Mouse (Mus musculus): ENCODE results near the gene Chchd4. TPM values are rescaled to one million over a fixed set of nuclear protein-coding genes. Genes with fewer than 3 reads are reported as not detected.
"Not testable (repeated sequence)": the region's sequence is repeated elsewhere in the genome, so short reads cannot be mapped to it uniquely, and the experiment has no call there.

The Chchd4 gene
- total RNA-seq, 2 experiments from 2014 or later = 19.3 to 19.8 TPM

DNA sequence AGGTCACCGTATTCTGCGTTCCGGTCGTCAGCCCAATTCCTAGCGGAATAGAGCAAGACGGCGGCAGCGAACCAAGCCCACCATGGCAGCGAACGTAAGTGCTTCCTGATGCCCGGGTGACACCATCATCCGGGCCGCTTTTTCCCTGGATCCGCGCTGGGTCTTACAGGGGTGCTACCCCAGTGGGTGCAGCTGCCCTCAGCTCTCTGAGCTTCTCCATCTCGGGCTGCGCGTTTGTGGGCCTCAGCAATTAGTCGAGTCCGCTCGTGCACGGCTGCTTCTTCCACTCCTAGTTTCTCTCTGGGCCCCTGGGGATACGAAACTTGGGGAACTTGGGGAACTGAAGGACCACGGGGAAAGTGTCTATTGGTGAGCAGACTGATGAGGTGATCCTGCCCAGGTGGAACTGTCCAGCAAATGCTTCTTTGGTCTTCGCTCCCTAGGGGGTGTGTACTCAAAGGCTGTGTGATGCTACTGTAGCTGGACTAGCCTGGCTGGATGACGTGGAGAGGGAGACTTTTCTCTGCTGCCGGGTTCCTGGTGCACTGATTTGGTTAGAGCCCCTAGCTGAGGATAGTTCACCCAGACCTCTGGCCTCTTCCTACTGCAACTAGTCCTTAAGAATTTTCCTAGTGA, 577 bp upstream of the Chchd4 start:
- DNase-seq = no peak

DNA sequence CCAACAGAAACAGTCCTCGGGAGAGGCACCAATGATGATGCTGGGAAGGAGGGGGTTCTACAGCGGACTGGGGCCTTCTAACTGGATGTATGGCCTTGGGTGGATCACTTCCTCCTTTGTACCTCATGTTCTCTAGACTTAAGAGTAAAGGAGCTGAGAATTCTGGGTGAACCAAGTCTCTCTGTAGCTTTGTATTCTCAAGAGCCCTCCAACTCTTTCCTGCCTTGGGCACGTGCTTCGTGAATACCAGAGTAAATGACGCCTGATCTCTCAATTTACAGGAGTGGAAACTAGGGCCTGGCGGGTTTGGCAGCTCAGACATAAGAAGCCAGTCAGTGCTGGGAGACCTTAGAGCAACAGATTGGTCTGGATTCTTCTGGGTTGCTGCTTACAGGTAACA, 1.0 kb downstream of the Chchd4 start:
- no peak for DNase-seq

DNA sequence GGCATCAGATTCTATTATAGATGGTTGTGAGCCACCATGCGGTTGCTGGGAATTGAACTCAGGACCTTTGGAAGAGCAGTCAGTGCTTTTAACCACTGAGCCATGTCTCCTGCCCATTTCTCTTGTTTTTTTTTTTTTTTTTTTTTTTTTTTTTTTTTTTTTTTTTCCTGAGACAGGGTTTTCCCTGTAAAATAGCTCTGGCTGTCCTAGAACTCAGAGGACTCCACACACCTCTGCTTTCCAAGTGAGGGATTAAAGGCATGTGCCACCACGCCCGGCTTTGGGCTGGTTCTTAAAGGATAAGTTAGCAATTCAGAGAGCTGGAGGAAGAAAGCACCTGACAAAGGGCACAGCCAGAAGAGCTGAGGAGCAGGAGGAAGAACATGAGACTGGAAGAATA, 1.9 kb downstream of the Chchd4 start:
- not testable (repeated sequence) for DNase-seq

DNA sequence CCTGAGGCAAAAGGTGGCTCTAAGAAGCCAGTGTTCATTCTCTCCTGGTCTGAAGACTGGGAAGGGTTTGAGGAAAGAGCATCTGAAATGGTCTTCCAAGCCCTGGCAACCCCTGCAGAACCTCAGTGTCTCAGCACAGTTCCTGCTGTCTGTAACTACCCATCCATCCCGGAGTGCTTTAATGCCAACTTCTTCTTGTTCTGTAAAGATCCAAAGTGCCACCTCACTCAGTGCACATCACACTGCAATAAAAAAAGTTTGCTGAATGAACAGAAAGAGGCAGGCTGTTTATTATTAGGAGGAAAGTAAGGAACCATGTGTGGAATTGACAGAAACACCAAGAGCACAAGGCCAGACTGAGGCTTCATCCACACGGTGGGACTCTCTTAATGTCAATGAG, 2.6 kb downstream of the Chchd4 start:
- no peak for DNase-seq

DNA sequence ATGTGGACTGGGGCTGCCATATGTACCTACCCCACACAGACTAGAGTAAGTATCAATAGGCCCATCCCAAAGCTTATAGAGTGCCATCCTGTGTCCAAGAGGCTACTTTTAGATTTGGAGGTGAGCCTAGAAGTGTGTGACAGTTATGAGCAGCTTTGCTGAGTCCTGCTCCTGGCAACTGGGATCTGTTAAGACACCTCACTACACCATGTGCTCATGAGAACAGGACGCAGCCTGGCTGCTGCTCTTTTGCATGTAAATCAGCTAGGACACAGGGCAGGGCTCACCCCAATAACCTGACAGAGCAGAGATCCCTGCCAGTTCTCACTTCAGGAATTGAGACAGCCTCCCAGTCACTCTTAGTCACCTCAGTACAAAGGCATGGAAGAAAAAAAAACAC, 6.2 kb downstream of the Chchd4 start:
- no peak for DNase-seq

DNA sequence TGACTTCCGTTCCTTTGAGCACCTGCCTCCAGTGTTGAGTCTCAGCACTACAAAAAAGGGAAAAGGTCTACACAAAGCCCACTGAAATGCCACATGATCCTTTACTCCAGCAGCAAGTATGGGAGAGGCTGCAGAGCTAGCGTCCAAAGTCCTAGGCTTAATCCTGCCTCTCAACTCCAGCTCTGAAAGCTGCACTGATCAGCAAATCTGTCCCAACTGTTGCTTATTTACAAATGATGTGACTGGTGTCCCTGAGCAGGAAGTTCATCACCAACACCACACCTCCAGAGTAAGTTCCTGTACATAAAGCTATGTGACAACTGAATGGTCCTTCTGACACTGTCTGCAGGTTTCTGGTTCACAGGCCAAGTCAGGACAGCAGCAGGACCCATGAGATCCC, 7.6 kb downstream of the Chchd4 start:
- DNase-seq = no peak

DNA sequence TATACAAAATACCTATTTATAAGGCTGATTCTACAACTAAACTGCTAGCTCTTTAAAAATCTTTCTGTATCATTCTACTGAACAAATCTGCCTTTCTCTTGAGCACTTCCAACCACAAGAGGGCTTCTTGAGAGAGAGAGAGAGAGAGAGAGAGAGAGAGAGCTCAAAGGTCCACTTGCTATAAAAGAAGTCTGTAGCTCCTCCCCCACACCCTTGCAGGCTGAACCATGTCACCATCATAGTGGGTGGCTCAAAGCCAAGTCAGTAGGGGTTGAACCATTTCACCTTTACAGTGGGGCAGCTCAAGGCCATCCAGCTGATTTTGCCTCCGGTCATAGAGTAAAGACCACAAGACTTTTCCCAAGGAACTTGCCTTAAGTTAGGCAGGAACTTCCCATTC, 13.9 kb downstream of the Chchd4 start:
- DNase-seq = no peak

DNA sequence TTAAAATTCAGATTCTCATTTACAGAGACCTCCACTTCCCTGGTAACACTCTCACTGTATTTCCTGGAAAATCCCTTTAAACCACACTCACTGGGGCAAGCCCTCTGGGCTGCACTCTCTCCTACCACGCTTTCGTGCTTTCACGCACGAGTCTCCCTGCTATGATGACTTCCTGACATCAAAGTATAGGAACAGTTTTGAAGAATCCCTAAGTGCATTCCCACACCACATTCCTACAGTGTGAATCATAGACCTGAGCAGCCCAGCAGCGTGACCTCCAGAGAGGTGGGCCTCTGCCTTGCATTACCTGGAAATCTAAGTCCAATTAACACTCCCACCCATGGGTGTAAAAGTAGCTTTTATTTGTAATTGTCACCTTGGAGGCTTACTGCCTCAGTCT, 18.8 kb downstream of the Chchd4 start:
- no peak for DNase-seq

DNA sequence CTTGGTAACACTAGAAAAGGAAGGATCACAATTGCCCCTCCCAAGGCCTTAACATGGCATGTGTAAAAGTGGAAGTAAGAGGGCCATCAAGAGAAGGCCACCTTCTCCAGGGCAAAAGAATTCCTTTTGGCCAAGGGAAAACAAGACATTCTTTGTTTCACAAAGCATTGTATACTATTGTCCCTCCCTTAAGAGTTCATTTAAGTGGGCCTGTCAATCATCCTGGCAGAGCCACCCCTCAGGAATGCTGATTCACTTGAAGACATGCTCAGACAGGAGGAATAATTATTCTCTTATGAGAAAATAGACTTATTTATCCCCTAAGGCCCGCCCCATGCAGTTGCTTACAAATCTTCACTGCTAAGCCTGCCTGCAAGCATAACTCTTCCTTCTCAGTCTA, 21.3 kb downstream of the Chchd4 start:
- DNase-seq = no peak

DNA sequence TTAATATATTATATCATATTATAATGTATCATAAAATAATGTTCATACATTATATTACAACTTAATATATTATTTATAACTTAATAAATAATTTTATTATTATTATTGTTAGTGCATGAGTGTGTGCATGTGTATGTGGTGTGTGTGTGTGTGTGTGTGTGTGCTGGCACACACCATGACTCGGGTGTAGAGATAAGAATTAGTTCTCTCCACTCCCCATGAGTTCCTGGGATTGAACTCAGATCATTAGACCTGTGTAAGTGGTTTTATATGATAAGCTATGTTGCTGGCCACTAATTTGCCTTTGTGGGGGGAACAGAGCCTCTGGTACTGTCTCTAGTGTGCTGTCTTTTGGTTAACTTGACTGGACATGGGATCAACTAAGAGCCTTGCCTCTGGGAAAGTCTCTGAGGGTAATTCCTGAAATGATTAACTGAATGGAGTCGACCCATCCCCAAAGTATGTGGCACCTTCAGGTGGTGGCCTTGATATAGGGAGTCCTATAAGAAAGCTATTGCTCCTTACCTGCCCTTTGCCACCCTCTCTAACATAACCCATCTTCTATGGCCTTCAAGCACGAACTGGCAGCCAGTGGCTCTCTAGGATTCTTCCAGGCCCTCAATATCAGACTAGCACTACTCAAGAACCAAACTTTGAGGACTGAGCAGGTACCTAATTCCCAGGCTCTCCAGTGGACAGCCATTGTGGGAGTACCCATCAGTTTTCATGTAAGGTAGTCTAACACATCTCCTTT, 23.7 kb downstream of the Chchd4 start:
- DNase-seq = no peak

DNA sequence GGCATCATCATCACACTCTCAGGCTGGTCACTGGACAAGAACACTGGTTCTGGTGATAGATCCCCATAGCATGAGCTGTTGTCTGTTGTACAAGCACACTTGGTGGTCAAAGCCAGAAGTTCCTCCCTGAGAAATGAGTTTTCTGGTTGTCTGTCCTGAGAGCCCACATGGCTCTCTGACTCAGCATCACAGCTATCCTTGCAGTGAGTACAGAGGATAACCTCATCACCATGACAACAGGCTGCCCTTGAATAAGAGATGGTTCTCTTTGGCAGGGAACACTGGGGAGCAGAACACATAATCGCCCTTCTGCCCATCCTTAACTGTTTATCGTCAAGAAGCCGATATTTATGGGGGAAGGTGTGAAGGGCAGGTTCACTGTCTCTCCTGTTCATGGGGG, 28.0 kb downstream of the Chchd4 start:
- DNase-seq = no peak

DNA sequence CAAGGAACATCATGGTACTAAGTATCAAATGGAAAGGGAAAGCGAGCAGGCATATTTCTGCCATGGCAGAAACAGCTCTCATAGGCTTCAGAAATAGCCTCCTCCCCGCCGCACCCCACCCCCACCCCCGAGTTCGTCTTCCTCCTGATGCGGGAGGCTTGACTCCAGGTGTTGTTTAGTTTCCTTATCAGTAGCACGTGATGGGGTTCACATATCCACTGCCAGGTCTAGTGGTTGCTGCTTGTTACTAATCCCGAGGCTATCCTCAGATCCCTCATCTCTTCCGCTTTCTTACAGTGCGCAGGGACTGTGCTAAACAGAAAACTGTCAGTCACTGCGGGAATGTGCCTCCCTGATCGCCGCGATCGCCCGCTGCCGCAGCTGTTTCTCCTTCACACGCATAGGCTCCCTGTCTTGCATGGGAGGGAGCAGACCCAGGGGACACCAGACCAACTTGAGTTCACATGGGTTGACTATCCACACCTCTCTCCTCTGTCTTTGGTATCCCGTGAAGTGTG, 32.1 kb downstream of the Chchd4 start:
- DNase-seq = no peak

DNA sequence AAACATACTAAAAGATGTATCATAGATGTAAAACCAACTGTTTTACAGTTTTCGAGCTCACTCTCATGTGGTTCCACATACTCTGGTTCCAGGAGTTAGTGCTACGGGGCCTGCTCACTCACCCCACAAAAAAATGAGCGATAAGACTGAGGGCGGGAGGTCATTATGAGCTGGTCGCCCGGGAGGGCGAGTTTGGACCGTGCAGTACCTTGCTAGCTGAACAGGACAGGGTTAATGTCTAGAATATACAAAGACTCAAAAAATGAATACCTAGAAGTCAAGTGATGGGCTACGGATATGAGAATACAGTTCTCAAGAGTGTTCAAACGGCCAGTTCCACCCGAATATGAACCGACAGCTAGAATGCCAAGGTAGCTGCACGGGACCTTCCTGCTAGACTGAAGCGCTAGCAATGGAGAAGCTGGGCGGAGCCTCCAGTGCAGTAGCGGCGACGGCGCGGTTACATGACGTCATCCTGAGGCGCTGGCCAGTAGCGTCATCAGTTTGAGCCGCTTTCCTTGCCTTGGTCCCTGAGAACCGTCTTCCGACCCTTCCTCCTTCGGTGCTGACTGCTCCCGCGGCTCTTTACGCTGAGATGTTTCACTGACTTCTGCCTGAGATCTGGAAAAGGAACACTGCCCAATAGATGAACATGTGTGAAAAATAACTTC, 32.7 kb downstream of the Chchd4 start:
- peak; percentile 97 for DNase-seq

DNA sequence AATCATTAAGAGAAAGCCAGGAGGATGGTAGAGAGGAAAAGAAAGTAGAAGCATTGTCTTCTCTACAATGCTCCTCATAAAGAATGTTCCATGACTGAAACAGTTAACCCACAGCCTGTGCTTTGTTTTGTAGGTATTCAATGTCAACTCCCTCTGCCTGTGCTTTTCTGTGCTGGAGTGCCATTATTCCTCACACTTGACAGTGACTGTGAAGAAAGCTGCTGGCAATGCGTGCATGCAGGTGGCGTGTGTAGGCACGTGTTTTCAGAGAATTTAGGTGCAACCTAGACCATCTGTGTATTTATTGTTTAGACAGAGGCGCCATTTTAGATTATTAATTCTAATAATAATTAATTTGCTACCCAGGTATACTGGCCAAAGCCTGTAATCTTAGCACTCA, 49.2 kb downstream of the Chchd4 start:
- no peak for DNase-seq

DNA sequence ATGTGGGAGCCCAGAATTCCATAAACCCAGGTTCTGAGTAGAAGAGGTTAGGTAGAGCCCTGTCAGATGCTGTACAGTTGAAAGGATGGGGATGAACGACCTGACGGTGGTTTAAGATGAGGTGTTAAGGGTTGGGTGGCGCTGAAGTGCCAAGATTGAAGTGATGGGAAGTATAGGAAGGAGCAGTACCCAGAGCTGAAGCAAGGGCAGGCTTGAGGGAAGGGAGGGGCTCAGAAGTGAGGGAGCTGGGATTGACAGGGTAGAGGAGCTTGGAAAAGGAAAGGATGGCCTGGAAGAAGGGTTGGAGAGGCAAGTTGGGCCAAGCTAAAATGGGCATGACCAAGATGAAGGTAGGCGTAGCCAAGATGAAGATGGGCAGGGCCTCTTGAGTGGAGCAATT, 51.7 kb downstream of the Chchd4 start:
- no peak for DNase-seq

DNA sequence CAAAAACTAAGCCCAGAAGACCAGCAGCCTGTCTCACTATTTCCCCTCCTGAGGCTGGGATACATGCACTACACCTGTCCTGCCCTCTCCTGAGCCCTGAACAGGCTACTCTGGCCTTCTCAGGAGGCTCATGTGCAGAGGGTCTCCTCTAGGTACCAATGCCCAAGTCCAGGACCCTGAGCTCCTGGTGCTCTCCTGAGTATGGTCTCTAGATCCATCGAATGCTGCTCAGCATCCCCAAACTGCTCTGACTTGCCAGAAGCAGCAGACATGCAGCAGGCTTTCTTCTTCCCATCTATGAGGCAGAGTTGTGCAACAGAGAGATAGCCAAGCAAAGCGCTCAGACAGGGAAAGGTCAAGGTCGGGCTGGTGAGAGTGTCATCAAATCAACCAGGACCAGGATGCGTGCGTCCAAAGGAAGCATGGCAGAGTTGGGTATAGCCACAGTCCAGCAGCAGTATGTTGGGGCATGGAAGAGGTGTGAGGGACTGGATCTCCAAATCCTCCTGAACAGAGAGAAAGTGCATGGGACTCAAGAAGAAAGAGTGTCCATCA, 56.0 kb downstream of the Chchd4 start:
- no peak for DNase-seq

DNA sequence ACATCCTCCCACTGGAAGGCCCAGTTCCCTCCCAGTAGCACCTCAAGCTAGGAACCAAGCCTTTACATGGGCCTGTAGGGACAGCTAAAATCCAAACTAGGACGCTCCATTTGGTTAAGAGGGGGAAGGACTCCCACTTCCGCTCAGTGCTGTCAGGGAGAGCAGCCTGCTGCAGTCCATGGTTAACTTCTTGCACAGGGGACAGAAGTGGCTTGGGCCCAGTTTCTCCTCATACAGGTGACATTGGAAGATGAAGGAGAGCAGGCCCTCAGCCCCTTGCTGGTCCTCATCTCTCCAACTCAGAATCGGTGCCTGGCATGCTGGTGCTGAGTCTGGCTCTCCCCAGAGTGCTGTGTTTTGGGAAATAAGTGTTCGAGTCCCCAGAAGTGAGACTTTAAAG, 57.2 kb downstream of the Chchd4 start:
- DNase-seq = no peak

DNA sequence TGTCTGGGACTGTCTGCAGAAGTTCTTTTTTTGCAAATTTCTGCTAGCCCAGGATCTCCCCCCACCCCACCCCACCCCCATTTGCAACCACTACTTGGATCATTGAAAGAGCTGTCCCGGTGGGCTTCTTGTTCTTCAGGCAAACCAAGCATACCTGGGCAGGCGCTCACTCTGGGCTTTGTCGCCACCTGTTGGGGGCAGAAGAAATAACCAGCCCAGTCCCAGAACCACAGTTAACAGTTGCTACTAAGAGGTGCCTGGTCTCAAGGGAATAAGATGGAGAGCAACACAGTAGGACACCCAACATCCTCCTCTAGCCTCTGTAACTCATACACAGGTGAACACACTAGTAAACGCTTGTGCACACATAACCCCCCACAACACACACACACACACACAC, 58.5 kb downstream of the Chchd4 start:
- peak; percentile 63 for DNase-seq

Other genes with a start within 250 kb of the Chchd4 start
- gene Wnt7a, start 62.2 kb downstream of the Chchd4 start, total RNA-seq (2021) = under 1 TPM; 0.07 to 0.11 TPM
- gene Tmem43, start 157 bp upstream of the Chchd4 start, total RNA-seq (2021) = 10 to 100 TPM; 21.3 to 24.4 TPM
- 10 to 100 TPM in 1 of 2 experiments, 1 to 10 TPM in 1; 9.2 to 10.4 TPM for gene Xpc, start 42.3 kb upstream of the Chchd4 start, total RNA-seq (2021)
- gene Lsm3, start 42.4 kb upstream of the Chchd4 start, total RNA-seq (2021) = 100 to 1,000 TPM in 1 of 2 experiments, 10 to 100 TPM in 1; 96.0 to 101 TPM
- gene Slc6a6, start 210.5 kb upstream of the Chchd4 start, total RNA-seq (2021) = 100 to 1,000 TPM; 142 to 158 TPM